Mouse (Mus musculus) MEL (cell line): ENCODE measurements around the gene Atp1a4. TPM values are rescaled to one million over a fixed set of nuclear protein-coding genes. Genes with fewer than 3 reads are reported as not detected.

Experiments used
- DNase-seq: peaks from one replicate; pipeline ENCODE4 v3.0.0; 2011; ENCODE audit warnings: low read depth, low spot score
- H3K27ac ChIP-seq: 2 replicates; pipeline ENCODE4 v1.5.1; 2012; ENCODE audit warnings: low read depth, mild to moderate bottlenecking, control low read depth, low read length, moderate library complexity; ENCODE audit not compliant: control insufficient read depth
- H3K27me3 ChIP-seq, 2 experiments: fragments of 150-350 bp in 1 of 2; sonication (generic) in 1 of 2; 2 replicates each; pipeline ENCODE4 v1.6.1; 2012; ENCODE audit warnings: low read length in 2 of 2, mild to moderate bottlenecking in 2 of 2, improper control_type of control experiment in 1 of 2, moderate library complexity in 1 of 2; ENCODE audit not compliant: insufficient read depth in 2 of 2, control insufficient read depth in 1 of 2
- H3K36me3 ChIP-seq, 2 experiments: 2 replicates each; pipeline ENCODE4 v1.6.1; 2012 to 2014; ENCODE audit warnings: low read length in 2 of 2, improper control_type of control experiment in 1 of 2, inconsistent platforms in 1 of 2, mild to moderate bottlenecking in 1 of 2; ENCODE audit not compliant: insufficient read depth in 2 of 2, control insufficient read depth in 1 of 2
- H3K4me1 ChIP-seq, 2 experiments: fragments of 150-350 bp in 1 of 2; sonication (generic) in 1 of 2; 2 replicates each; pipeline ENCODE4 v1.6.1; 2012; ENCODE audit warnings: low read length in 2 of 2, improper control_type of control experiment in 1 of 2, mild to moderate bottlenecking in 1 of 2; ENCODE audit not compliant: insufficient read depth in 2 of 2, control insufficient read depth in 1 of 2
- H3K4me3 ChIP-seq, 2 experiments: fragments of 150-350 bp in 1 of 2; sonication (generic) in 1 of 2; 2 replicates each; pipeline ENCODE4 v1.5.1; 2012; ENCODE audit warnings: low read depth in 2 of 2, low read length in 2 of 2, mild to moderate bottlenecking in 2 of 2, moderate library complexity in 2 of 2, control low read depth in 1 of 2, improper control_type of control experiment in 1 of 2; ENCODE audit not compliant: control insufficient read depth in 1 of 2, insufficient read depth in 1 of 2
- H3K79me2 ChIP-seq: 2 replicates; pipeline ENCODE4 v1.6.1; 2012; ENCODE audit warnings: mild to moderate bottlenecking, low read length, moderate library complexity; ENCODE audit not compliant: control insufficient read depth, poor library complexity, insufficient read depth
- H3K9ac ChIP-seq: 2 replicates; pipeline ENCODE4 v1.6.1; 2012; ENCODE audit warnings: low read depth, mild to moderate bottlenecking, control low read depth, low read length, moderate library complexity; ENCODE audit not compliant: control insufficient read depth, poor library complexity, severe bottlenecking
- H3K9me3 ChIP-seq: fragments of 150-350 bp; sonication (generic); replicated peaks from 2 replicates; pipeline ENCODE4 v1.6.1; 2012; ENCODE audit warnings: mild to moderate bottlenecking, low read length, improper control_type of control experiment, moderate library complexity; ENCODE audit not compliant: insufficient read depth
- BHLHE40 ChIP-seq: IDR thresholded peaks from 2 replicates; pipeline ENCODE4 v1.6.1; 2012; ENCODE audit warnings: low read depth, mild to moderate bottlenecking, inconsistent platforms, low read length, improper control_type of control experiment, borderline replicate concordance
- CHD1 ChIP-seq: IDR thresholded peaks from 2 replicates; pipeline ENCODE4 v1.6.1; 2012; ENCODE audit warnings: low read depth, mild to moderate bottlenecking, inconsistent platforms, low read length, improper control_type of control experiment
- CHD2 ChIP-seq: IDR thresholded peaks from 2 replicates; pipeline ENCODE4 v1.6.1; 2011; ENCODE audit warnings: low read length, improper control_type of control experiment
- E2F4 ChIP-seq: IDR thresholded peaks from 2 replicates; pipeline ENCODE4 v1.6.1; 2011; ENCODE audit warnings: low read depth, low read length, improper control_type of control experiment, borderline replicate concordance
- EP300 ChIP-seq, 2 experiments: IDR thresholded peaks; 2 replicates each; pipeline ENCODE4 v1.6.1; 2011; ENCODE audit warnings: improper control_type of control experiment in 2 of 2, low read length in 2 of 2, low read depth in 1 of 2, mild to moderate bottlenecking in 1 of 2
- GATA1 ChIP-seq: IDR thresholded peaks from 2 replicates; pipeline ENCODE4 v1.6.1; 2011; ENCODE audit warnings: low read depth, low read length, improper control_type of control experiment
- JUND ChIP-seq: IDR thresholded peaks from 2 replicates; pipeline ENCODE4 v1.6.1; 2011; ENCODE audit warnings: low read depth, mild to moderate bottlenecking, improper control_type of control experiment, low read length
- KAT2A ChIP-seq: conservative IDR thresholded peaks from 2 replicates; pipeline ENCODE4 v1.6.1; 2012; ENCODE audit warnings: low read depth, low read length, improper control_type of control experiment, inconsistent platforms
- MAFK ChIP-seq: IDR thresholded peaks from 2 replicates; pipeline ENCODE4 v1.6.1; 2011; ENCODE audit warnings: low read depth, mild to moderate bottlenecking, low read length, improper control_type of control experiment, borderline replicate concordance
- MAX ChIP-seq: IDR thresholded peaks from 2 replicates; pipeline ENCODE4 v1.6.1; 2011; ENCODE audit warnings: low read length, improper control_type of control experiment
- MEF2A ChIP-seq: IDR thresholded peaks from 2 replicates; pipeline ENCODE4 v1.6.1; 2014; ENCODE audit warnings: low read depth, mild to moderate bottlenecking, inconsistent platforms, low read length, improper control_type of control experiment; ENCODE audit not compliant: poor library complexity, insufficient replicate concordance, severe bottlenecking; ENCODE audit errors: extremely low read depth
- MXI1 ChIP-seq: IDR thresholded peaks from 2 replicates; pipeline ENCODE4 v1.6.1; 2011; ENCODE audit warnings: mild to moderate bottlenecking, low read depth, low read length, improper control_type of control experiment
- MYB ChIP-seq: IDR thresholded peaks from 2 replicates; pipeline ENCODE4 v1.6.1; 2011; ENCODE audit warnings: mild to moderate bottlenecking, low read depth, low read length, improper control_type of control experiment
- MYC ChIP-seq: IDR thresholded peaks from 2 replicates; pipeline ENCODE4 v1.6.1; 2011; ENCODE audit warnings: low read depth, mild to moderate bottlenecking, low read length, improper control_type of control experiment, moderate library complexity
- NELFE ChIP-seq: IDR thresholded peaks from 2 replicates; pipeline ENCODE4 v1.6.1; 2011; ENCODE audit warnings: low read depth, low read length, improper control_type of control experiment
- NRF1 ChIP-seq: IDR thresholded peaks from 2 replicates; pipeline ENCODE4 v1.6.1; 2014; ENCODE audit warnings: low read depth, mild to moderate bottlenecking, inconsistent platforms, low read length, improper control_type of control experiment, moderate library complexity; ENCODE audit not compliant: poor library complexity, insufficient read depth, severe bottlenecking
- POLR2AphosphoS2 ChIP-seq: IDR thresholded peaks from 2 replicates; pipeline ENCODE4 v1.6.1; 2011; ENCODE audit warnings: low read length, improper control_type of control experiment
- POLR2AphosphoS5 ChIP-seq: IDR thresholded peaks from 2 replicates; pipeline ENCODE4 v1.6.1; 2012; ENCODE audit warnings: low read depth, borderline replicate concordance, mild to moderate bottlenecking, inconsistent platforms, low read length, moderate library complexity, mixed read lengths
- RAD21 ChIP-seq: IDR thresholded peaks from 2 replicates; pipeline ENCODE4 v1.6.1; 2011; ENCODE audit warnings: mild to moderate bottlenecking, low read depth, low read length, improper control_type of control experiment
- RCOR1 ChIP-seq: IDR thresholded peaks from 2 replicates; pipeline ENCODE4 v1.6.1; 2012; ENCODE audit warnings: low read depth, mild to moderate bottlenecking, inconsistent platforms, low read length, improper control_type of control experiment
- SMC3 ChIP-seq: IDR thresholded peaks from 2 replicates; pipeline ENCODE4 v1.6.1; 2011; ENCODE audit warnings: low read depth, low read length, improper control_type of control experiment
- TBP ChIP-seq: IDR thresholded peaks from 2 replicates; pipeline ENCODE4 v1.8.0; 2011; ENCODE audit warnings: low read depth, low read length, improper control_type of control experiment
- TCF12 ChIP-seq: IDR thresholded peaks from 2 replicates; pipeline ENCODE4 v1.6.1; 2014; ENCODE audit warnings: low read depth, mild to moderate bottlenecking, inconsistent platforms, low read length, improper control_type of control experiment, moderate library complexity
- USF1 ChIP-seq: IDR thresholded peaks from 2 replicates; pipeline ENCODE4 v1.6.1; 2014; ENCODE audit warnings: low read depth, mild to moderate bottlenecking, inconsistent platforms, low read length, improper control_type of control experiment, moderate library complexity
- USF2 ChIP-seq, 2 experiments: IDR thresholded peaks; 2 replicates each; pipeline ENCODE4 v1.6.1; 2011 to 2012; ENCODE audit warnings: improper control_type of control experiment in 2 of 2, low read length in 2 of 2, borderline replicate concordance in 1 of 2, inconsistent platforms in 1 of 2, low read depth in 1 of 2, mild to moderate bottlenecking in 1 of 2; ENCODE audit not compliant: insufficient read depth in 1 of 2
- ZKSCAN1 ChIP-seq: IDR thresholded peaks from 2 replicates; pipeline ENCODE4 v1.6.1; 2012; ENCODE audit warnings: low read depth, mild to moderate bottlenecking, inconsistent platforms, low read length, improper control_type of control experiment, moderate library complexity
- ZNF384 ChIP-seq: IDR thresholded peaks from 2 replicates; pipeline ENCODE4 v1.6.1; 2012; ENCODE audit warnings: low read depth, mild to moderate bottlenecking, inconsistent platforms, low read length, improper control_type of control experiment
- polyA plus RNA-seq, 2 experiments: library from polyadenylated mRNA; stranded (reverse) in 1 of 2; unstranded in 1 of 2; fragments of >175 nt in 1 of 2; fragments of >200 nt in 1 of 2; gene quantifications; 2 replicates each; pipeline versions ENCODE4 v1.2.1 to v1.2.4; 2012; ENCODE audit warnings: low replicate concordance in 2 of 2, low read depth in 1 of 2; ENCODE audit not compliant: insufficient read length in 2 of 2, insufficient read depth in 1 of 2, missing spikeins in 1 of 2
- total RNA-seq: library from RNA; depleted of rRNA; stranded (reverse); fragments of 300-350 nt; gene quantifications from 2 replicates; pipeline ENCODE4 v1.2.3, GENCODE M21; 2012

The Atp1a4 gene
- total and polyA plus RNA-seq, 3 experiments, result not detected

- H3K9ac ChIP-seq, result no peak overlapping the region
- no peaks in the 10 kb centered on the region for H3K27me3 ChIP-seq
- H3K9me3 ChIP-seq, result no peaks in the 10 kb centered on the region
- no peak overlapping the region for H3K4me3 ChIP-seq
- DNase-seq, result no peak
- TF ChIP-seq MYB (no peak), EP300 (IDR thresholded peaks at IDR 0.05; ENCODE audit: low read depth in 1 of 2, low read length in 2 of 2) (no peak), MAFK (no peak), KAT2A (no peak), ZKSCAN1 (no peak), ZNF384 (no peak), USF2 (IDR thresholded peaks at IDR 0.05; ENCODE audit: borderline replicate concordance in 1 of 2, insufficient read depth in 1 of 2, low read depth in 1 of 2, low read length in 2 of 2) (no peak), E2F4 (no peak), CHD1 (no peak), TBP (no peak), USF1 (no peak), NELFE (no peak), GATA1 (no peak), NRF1 (no peak), SMC3 (no peak), JUND (no peak), MYC (no peak), TCF12 (no peak)
- peaks cover 0 to 4% of the 10 kb centered on the region in 2 experiments; a peak in 2 of 4 replicates for H3K36me3 ChIP-seq
- H3K27ac ChIP-seq, result no peak overlapping the region
- H3K79me2 ChIP-seq, result no peaks in the 10 kb centered on the region
- H3K4me1 ChIP-seq, result peaks cover 0 to 11% of the 10 kb centered on the region in 2 experiments; a peak in 2 of 4 replicates
Observed at GRCm38 (mm10) chr1:172213771-172214170, 44.4 kb downstream of the Atp1a4 start.

GRCm38 (mm10) chr1:172212776-172213175 lies 45.4 kb downstream of the Atp1a4 start:
- Histone ChIP-seq H3K9me3 (no peaks in the 10 kb centered on the region), H3K27ac (no peak overlapping the region), H3K4me3 (no peak overlapping the region), H3K9ac (no peak overlapping the region), H3K27me3 (no peaks in the 10 kb centered on the region), H3K36me3 (peaks cover 0 to 4% of the 10 kb centered on the region in 2 experiments; a peak in 2 of 4 replicates), H3K4me1 (peaks cover 0 to 11% of the 10 kb centered on the region in 2 experiments; a peak in 2 of 4 replicates), H3K79me2 (no peaks in the 10 kb centered on the region)
- TF ChIP-seq JUND, result no peak
- no peak for TF ChIP-seq CHD2
- no peak for TF ChIP-seq USF1
- TF ChIP-seq RAD21, result no peak
- no peak for TF ChIP-seq MEF2A
- TF ChIP-seq SMC3, result no peak
- no peak for TF ChIP-seq BHLHE40
- no peak for TF ChIP-seq MAX
- TF ChIP-seq USF2 (IDR thresholded peaks at IDR 0.05; ENCODE audit: borderline replicate concordance in 1 of 2, insufficient read depth in 1 of 2, low read depth in 1 of 2, low read length in 2 of 2), result no peak
- no peak for TF ChIP-seq TCF12
- no peak for TF ChIP-seq POLR2AphosphoS2
- TF ChIP-seq NRF1, result no peak
- TF ChIP-seq CHD1, result no peak
- no peak for TF ChIP-seq KAT2A
- no peak for TF ChIP-seq MXI1
- no peak for TF ChIP-seq POLR2AphosphoS5
- TF ChIP-seq TBP, result no peak
- TF ChIP-seq RCOR1, result no peak
- no peak for DNase-seq
